In genomic region chr11:83449298-83449697, GRCm38 (mm10) we compare ENCODE assay signal across 17 mouse cellular contexts. TPM values are rescaled to one million over a fixed set of nuclear protein-coding genes. Genes with fewer than 3 reads are reported as not detected.
DNase-seq lines count a peak whose midpoint lies in the region; ATAC-seq and TF ChIP-seq lines count a peak whose summit lies in the region.
"Had no signal": no experiment of that assay in that cellular context is flagged by ENCODE, and none has a peak within 500 bp of the region (broad histone marks: within the 10 kb centered on the region; RNA-seq: fewer than 3 reads in every experiment).

No protein-coding gene starts in this region.

- WGBS in hindbrain, embryonic 11.5 days, result 58% methylated on average over 4 of the region's 4 CpGs
- WGBS in hindbrain, embryonic 14.5 days, result 57% methylated on average over 4 of the region's 4 CpGs
- 68% methylated on average over 4 of the region's 4 CpGs for WGBS in midbrain, embryonic 10.5 days
- 65% methylated on average over 4 of the region's 4 CpGs for WGBS in midbrain, embryonic 11.5 days

- no peak for TF ChIP-seq CTCF in gastrocnemius, adult 2 months (IDR thresholded peaks at IDR 0.05)

- H3K9me3 ChIP-seq in hindbrain, embryonic 11.5 days (ENCODE audit: control insufficient read depth, low read length), result no peaks in the 10 kb centered on the region
- H3K9me3 ChIP-seq in hindbrain, embryonic 14.5 days (ENCODE audit: control insufficient read depth, low read length), result no peaks in the 10 kb centered on the region
- H3K9me3 ChIP-seq in midbrain, embryonic 10.5 days (replicated peaks), result no peaks in the 10 kb centered on the region
- H3K9me3 ChIP-seq in midbrain, embryonic 11.5 days (ENCODE audit: control insufficient read depth, low read length), result no peaks in the 10 kb centered on the region
- H3K9me3 ChIP-seq: limb, embryonic 13.5 days; midbrain, embryonic 13.5 days; stomach, embryonic 15.5 days had no signal

- H3K27me3 ChIP-seq in hindbrain, embryonic 11.5 days (ENCODE audit: control insufficient read depth, insufficient read depth, low read length), result peaks cover 14% of the 10 kb centered on the region
- peaks cover 13% of the 10 kb centered on the region for H3K27me3 ChIP-seq in hindbrain, embryonic 14.5 days (ENCODE audit: control insufficient read depth, insufficient read depth, low read length)
- peaks cover 73% of the 10 kb centered on the region for H3K27me3 ChIP-seq in midbrain, embryonic 10.5 days (ENCODE audit: low read depth, poor library complexity, severe bottlenecking)
- peaks cover 13% of the 10 kb centered on the region for H3K27me3 ChIP-seq in midbrain, embryonic 11.5 days (ENCODE audit: control insufficient read depth, insufficient read depth, low read length)
- H3K27me3 ChIP-seq: Patski had no signal

- H3K36me3 ChIP-seq in hindbrain, embryonic 11.5 days (ENCODE audit: control insufficient read depth, insufficient read depth, low read length), result no peaks in the 10 kb centered on the region
- no peaks in the 10 kb centered on the region for H3K36me3 ChIP-seq in hindbrain, embryonic 14.5 days (replicated peaks; ENCODE audit: control insufficient read depth, insufficient read depth)
- no peaks in the 10 kb centered on the region for H3K36me3 ChIP-seq in midbrain, embryonic 10.5 days
- no peaks in the 10 kb centered on the region for H3K36me3 ChIP-seq in midbrain, embryonic 11.5 days (ENCODE audit: control insufficient read depth, insufficient read depth, low read length)
- H3K36me3 ChIP-seq: limb, embryonic 13.5 days; midbrain, embryonic 13.5 days; stomach, embryonic 15.5 days had no signal

- H3K9ac ChIP-seq in hindbrain, embryonic 11.5 days (ENCODE audit: low read depth, low read length), result no peak overlapping the region
- H3K9ac ChIP-seq in hindbrain, embryonic 14.5 days, result no peak overlapping the region
- no peak overlapping the region for H3K9ac ChIP-seq in midbrain, embryonic 11.5 days (ENCODE audit: low read length)
- H3K9ac ChIP-seq: liver, postnatal 0 days; midbrain, embryonic 13.5 days; stomach, embryonic 15.5 days had no signal

- DNase-seq in gastrocnemius, adult 2 months, result no peak
- no peak for DNase-seq in gastrocnemius, postnatal 14 days
- no peak for DNase-seq in hindbrain, embryonic 11.5 days (ENCODE audit: low spot score)
- no peak for DNase-seq in hindbrain, embryonic 14.5 days (ENCODE audit: low spot score)
- no peak for DNase-seq in midbrain, embryonic 10.5 days (ENCODE audit: low spot score)
- DNase-seq in midbrain, embryonic 11.5 days (ENCODE audit: low spot score, missing footprints), result no peak
- DNase-seq in lung, postnatal 36 days, result peak; percentile 44
- no peak for DNase-seq in urinary bladder, postnatal 4 days (ENCODE audit: low spot score in 2 of 2)
- DNase-seq: cerebellum, adult 11-12 months; liver, postnatal 0 days had no signal

- intact Hi-C loops in gastrocnemius, adult 2 months (cut with DNase I), result no loop called here
- intact Hi-C loops in gastrocnemius, postnatal 14 days (cut with DNase I; ENCODE audit: low total_unique reads), result no loop called here

- H3K4me1 ChIP-seq in hindbrain, embryonic 11.5 days (replicated peaks; ENCODE audit: control insufficient read depth, insufficient read depth, low read length), result no peaks in the 10 kb centered on the region; the same call in 1 of the 2 replicates
- peaks cover 13% of the 10 kb centered on the region for H3K4me1 ChIP-seq in hindbrain, embryonic 14.5 days (replicated peaks; ENCODE audit: control insufficient read depth, insufficient read depth, low read length)
- peaks cover 39% of the 10 kb centered on the region for H3K4me1 ChIP-seq in midbrain, embryonic 10.5 days
- peaks cover 6% of the 10 kb centered on the region for H3K4me1 ChIP-seq in midbrain, embryonic 11.5 days (ENCODE audit: control insufficient read depth, insufficient read depth, low read length)

- H3K4me3 ChIP-seq in gastrocnemius, adult 2 months, result no peak overlapping the region
- H3K4me3 ChIP-seq in hindbrain, embryonic 11.5 days (ENCODE audit: low read depth, low read length), result no peak overlapping the region
- H3K4me3 ChIP-seq in hindbrain, embryonic 14.5 days (replicated peaks; ENCODE audit: low read length), result no peak overlapping the region
- H3K4me3 ChIP-seq in midbrain, embryonic 10.5 days, result no peak overlapping the region
- no peak overlapping the region for H3K4me3 ChIP-seq in midbrain, embryonic 11.5 days (ENCODE audit: low read depth, low read length)
- H3K4me3 ChIP-seq: erythroblast, embryonic 14.5 days; limb, embryonic 13.5 days; midbrain, embryonic 13.5 days; stomach, embryonic 15.5 days had no signal

- ATAC-seq in hindbrain, embryonic 11.5 days (ENCODE audit: low FRiP score), result no peak
- ATAC-seq in hindbrain, embryonic 14.5 days (ENCODE audit: low FRiP score), result no peak
- ATAC-seq in midbrain, embryonic 11.5 days (ENCODE audit: low FRiP score), result no peak
- ATAC-seq: Patski had no signal

- H3K27ac ChIP-seq in gastrocnemius, adult 2 months, result peak overlapping the region; percentile 67; the same call in 1 of the 2 replicates
- peak overlapping the region; percentile 20; the same call in 1 of the 2 replicates for H3K27ac ChIP-seq in hindbrain, embryonic 11.5 days (ENCODE audit: low read depth, low read length)
- H3K27ac ChIP-seq in hindbrain, embryonic 14.5 days, result no peak overlapping the region
- H3K27ac ChIP-seq in midbrain, embryonic 10.5 days (replicated peaks), result peak overlapping the region; percentile 42; the same call in 1 of the 2 replicates
- no peak overlapping the region for H3K27ac ChIP-seq in midbrain, embryonic 11.5 days (ENCODE audit: low read depth, low read length)
- H3K27ac ChIP-seq: limb, embryonic 13.5 days; midbrain, embryonic 13.5 days had no signal

- H3K4me2 ChIP-seq in hindbrain, embryonic 11.5 days (replicated peaks; ENCODE audit: low read depth, low read length), result no peak overlapping the region
- H3K4me2 ChIP-seq in hindbrain, embryonic 14.5 days (replicated peaks), result no peak overlapping the region
- no peak overlapping the region for H3K4me2 ChIP-seq in midbrain, embryonic 11.5 days
- H3K4me2 ChIP-seq: limb, embryonic 13.5 days; midbrain, embryonic 13.5 days; stomach, embryonic 15.5 days had no signal

RNA-seq across cellular contexts. Expression of gene 1700020L24Rik, which starts 11.8 kb away (rescaled TPM):
- not detected for total RNA-seq in gastrocnemius, adult 2 months (2021)
- not detected for total RNA-seq in gastrocnemius, postnatal 14 days (2021)
- polyA plus RNA-seq in hindbrain, embryonic 11.5 days (2014; fragmentation: Nextera tagmentation; extraction: Ambion mirVana), result 0.80 and 0.83 TPM in 2 replicates
- 0.39 and 0.60 TPM in 2 replicates for polyA plus RNA-seq in hindbrain, embryonic 14.5 days (2014; fragmentation: Nextera tagmentation; extraction: Ambion mirVana)
- polyA plus RNA-seq in midbrain, embryonic 10.5 days (2016; fragmentation: Nextera tagmentation; extraction: Ambion mirVana), result 0.54 TPM in 1 of 2 replicates, not detected in the other
- polyA plus RNA-seq in midbrain, embryonic 11.5 days (2014; fragmentation: Nextera tagmentation; extraction: Ambion mirVana), result 0.89 TPM in 1 of 2 replicates, not detected in the other
- polyA plus RNA-seq: erythroblast, embryonic 14.5 days; midbrain, embryonic 13.5 days had no signal

RNA-seq across cellular contexts. Expression of gene Mmp28, which starts 13.6 kb away (rescaled TPM):
- 1 to 10 TPM; 1.9 to 3.2 TPM for total RNA-seq in gastrocnemius, adult 2 months (2021)
- 1 to 10 TPM; 3.7 to 4.0 TPM for total RNA-seq in gastrocnemius, postnatal 14 days (2021)
- 2.8 and 3.1 TPM in 2 replicates for polyA plus RNA-seq in hindbrain, embryonic 11.5 days (2014; fragmentation: Nextera tagmentation; extraction: Ambion mirVana)
- 3.9 and 4.2 TPM in 2 replicates for polyA plus RNA-seq in hindbrain, embryonic 14.5 days (2014; fragmentation: Nextera tagmentation; extraction: Ambion mirVana)
- 1.2 and 1.6 TPM in 2 replicates for polyA plus RNA-seq in midbrain, embryonic 10.5 days (2016; fragmentation: Nextera tagmentation; extraction: Ambion mirVana)
- 3.6 and 4.0 TPM in 2 replicates for polyA plus RNA-seq in midbrain, embryonic 11.5 days (2014; fragmentation: Nextera tagmentation; extraction: Ambion mirVana)
- polyA plus RNA-seq: erythroblast, embryonic 14.5 days had no signal

RNA-seq across cellular contexts. Expression of gene Gas2l2, which starts 20.0 kb away (rescaled TPM):
- not detected for total RNA-seq in gastrocnemius, adult 2 months (2021)
- total RNA-seq in gastrocnemius, postnatal 14 days (2021), result not detected
- 0.19 and 0.43 TPM in 2 replicates for polyA plus RNA-seq in hindbrain, embryonic 11.5 days (2014; fragmentation: Nextera tagmentation; extraction: Ambion mirVana)
- 0.97 and 1.5 TPM in 2 replicates for polyA plus RNA-seq in hindbrain, embryonic 14.5 days (2014; fragmentation: Nextera tagmentation; extraction: Ambion mirVana)
- polyA plus RNA-seq in midbrain, embryonic 10.5 days (2016; fragmentation: Nextera tagmentation; extraction: Ambion mirVana), result 0.09 TPM in 1 of 2 replicates, not detected in the other
- 0.12 TPM in 1 of 2 replicates, not detected in the other for polyA plus RNA-seq in midbrain, embryonic 11.5 days (2014; fragmentation: Nextera tagmentation; extraction: Ambion mirVana)
- total RNA-seq: common myeloid progenitor, adult 5-6 weeks; left cerebral cortex, adult 18-20 months had no signal
- polyA plus RNA-seq: erythroblast, embryonic 14.5 days; limb, embryonic 13.5 days; liver, postnatal 0 days; Patski; stomach, embryonic 15.5 days had no signal

RNA-seq across cellular contexts. Expression of gene Taf15, which starts 23.6 kb away (rescaled TPM):
- 10 to 100 TPM; 27.1 to 30.5 TPM for total RNA-seq in gastrocnemius, adult 2 months (2021)
- 10 to 100 TPM; 22.5 to 24.5 TPM for total RNA-seq in gastrocnemius, postnatal 14 days (2021)
- polyA plus RNA-seq in hindbrain, embryonic 11.5 days (2014; fragmentation: Nextera tagmentation; extraction: Ambion mirVana), result 7.3 and 26.6 TPM in 2 replicates
- polyA plus RNA-seq in hindbrain, embryonic 14.5 days (2014; fragmentation: Nextera tagmentation; extraction: Ambion mirVana), result 9.4 and 11.3 TPM in 2 replicates
- polyA plus RNA-seq in midbrain, embryonic 10.5 days (2016; fragmentation: Nextera tagmentation; extraction: Ambion mirVana), result 11.2 and 12.6 TPM in 2 replicates
- polyA plus RNA-seq in midbrain, embryonic 11.5 days (2014; fragmentation: Nextera tagmentation; extraction: Ambion mirVana), result 8.5 and 10.6 TPM in 2 replicates

RNA-seq across cellular contexts. Expression of gene Rasl10b, which starts 40.4 kb away (rescaled TPM):
- under 1 TPM; 0.36 to 0.50 TPM for total RNA-seq in gastrocnemius, adult 2 months (2021)
- under 1 TPM; 0.31 to 0.45 TPM for total RNA-seq in gastrocnemius, postnatal 14 days (2021)
- 4.2 TPM in 2 replicates for polyA plus RNA-seq in hindbrain, embryonic 11.5 days (2014; fragmentation: Nextera tagmentation; extraction: Ambion mirVana)
- polyA plus RNA-seq in hindbrain, embryonic 14.5 days (2014; fragmentation: Nextera tagmentation; extraction: Ambion mirVana), result 27.1 and 28.6 TPM in 2 replicates
- 3.9 and 6.5 TPM in 2 replicates for polyA plus RNA-seq in midbrain, embryonic 10.5 days (2016; fragmentation: Nextera tagmentation; extraction: Ambion mirVana)
- polyA plus RNA-seq in midbrain, embryonic 11.5 days (2014; fragmentation: Nextera tagmentation; extraction: Ambion mirVana), result 3.0 and 4.6 TPM in 2 replicates
- total RNA-seq: common myeloid progenitor, adult 5-6 weeks had no signal
- polyA plus RNA-seq: erythroblast, embryonic 14.5 days; liver, postnatal 0 days had no signal

Comparison
In these comparisons a context has a peak if more than half of its experiments do, and no peak if none do; other contexts are left out.
1. H3K27ac ChIP-seq: peak in gastrocnemius, adult 2 months (single experiment), hindbrain, embryonic 11.5 days (single experiment) and midbrain, embryonic 10.5 days (single experiment); none in hindbrain, embryonic 14.5 days (single experiment) and midbrain, embryonic 11.5 days (single experiment).